In genomic region chr2:129686908-129687307, GRCm38 (mm10) we compare ENCODE assay signal across 13 mouse cellular contexts. TPM values are rescaled to one million over a fixed set of nuclear protein-coding genes. Genes with fewer than 3 reads are reported as not detected.
DNase-seq lines count a peak whose midpoint lies in the region; ATAC-seq and TF ChIP-seq lines count a peak whose summit lies in the region.
"Had no signal": no experiment of that assay in that cellular context is flagged by ENCODE, and none has a peak within 500 bp of the region (broad histone marks: within the 10 kb centered on the region; RNA-seq: fewer than 3 reads in every experiment).

No protein-coding gene starts in this region.

- no peaks in the 10 kb centered on the region for H3K36me3 ChIP-seq in forebrain, embryonic 13.5 days (ENCODE audit: poor library complexity, severe bottlenecking)
- no peaks in the 10 kb centered on the region for H3K36me3 ChIP-seq in forebrain, embryonic 11.5 days (ENCODE audit: control insufficient read depth, insufficient read depth, low read length)
- no peaks in the 10 kb centered on the region for H3K36me3 ChIP-seq in hindbrain, postnatal 0 days (ENCODE audit: insufficient read depth, low read length)
- H3K36me3 ChIP-seq in hindbrain, embryonic 12.5 days = no peaks in the 10 kb centered on the region
- no peaks in the 10 kb centered on the region for H3K36me3 ChIP-seq in limb, embryonic 10.5 days
- H3K36me3 ChIP-seq: heart, embryonic 13.5 days; liver, embryonic 13.5 days had no signal

- TF ChIP-seq CTCF in hindbrain, postnatal 0 days (IDR thresholded peaks at IDR 0.05; ENCODE audit: low read depth) = no peak

- DNase-seq in forebrain, embryonic 11.5 days (ENCODE audit: low spot score) = no peak
- peak; percentile 66 for DNase-seq in hindbrain, postnatal 0 days (ENCODE audit: low spot score)
- DNase-seq in R1 (ENCODE audit: low read depth, low spot score) = peak; percentile 7
- DNase-seq in layer of hippocampus, postnatal 10 days (ENCODE audit: low spot score in 2 of 2) = peak; percentile 59 to 71
- DNase-seq in limb, embryonic 10.5 days (ENCODE audit: low spot score) = no peak
- no peak for DNase-seq in thymus, postnatal 25 days
- DNase-seq: adrenal gland, postnatal 10 days; liver, embryonic 13.5 days had no signal

- no peaks in the 10 kb centered on the region for H3K27me3 ChIP-seq in forebrain, embryonic 13.5 days
- no peaks in the 10 kb centered on the region for H3K27me3 ChIP-seq in forebrain, embryonic 11.5 days (ENCODE audit: control insufficient read depth, insufficient read depth, low read length)
- H3K27me3 ChIP-seq in hindbrain, postnatal 0 days (ENCODE audit: insufficient read depth, low read length) = no peaks in the 10 kb centered on the region
- H3K27me3 ChIP-seq in hindbrain, embryonic 12.5 days = no peaks in the 10 kb centered on the region
- no peaks in the 10 kb centered on the region for H3K27me3 ChIP-seq in limb, embryonic 10.5 days (ENCODE audit: low read depth, poor library complexity, severe bottlenecking)

- ATAC-seq in forebrain, embryonic 13.5 days = peak; percentile 81; the same call in 1 of the 2 replicates
- ATAC-seq in forebrain, embryonic 11.5 days (replicated peaks; ENCODE audit: low FRiP score) = no peak
- ATAC-seq in hindbrain, postnatal 0 days = peak; percentile 64; the same call in 1 of the 2 replicates
- no peak for ATAC-seq in hindbrain, embryonic 12.5 days (ENCODE audit: low FRiP score)

- no peak overlapping the region for H3K27ac ChIP-seq in forebrain, embryonic 13.5 days
- H3K27ac ChIP-seq in forebrain, embryonic 11.5 days (ENCODE audit: low read depth, low read length) = no peak overlapping the region
- H3K27ac ChIP-seq in hindbrain, postnatal 0 days = no peak overlapping the region
- H3K27ac ChIP-seq in hindbrain, embryonic 12.5 days = no peak overlapping the region
- no peak overlapping the region for H3K27ac ChIP-seq in limb, embryonic 10.5 days
- H3K27ac ChIP-seq: heart, embryonic 13.5 days; liver, embryonic 13.5 days had no signal

- H3K4me1 ChIP-seq in forebrain, embryonic 13.5 days = 0 out of 2 replicates have a peak, but pooled peaks cover 5% of the 10 kb centered on the region
- no peaks in the 10 kb centered on the region for H3K4me1 ChIP-seq in forebrain, embryonic 11.5 days (replicated peaks; ENCODE audit: control insufficient read depth, insufficient read depth, low read length)
- no peaks in the 10 kb centered on the region for H3K4me1 ChIP-seq in hindbrain, postnatal 0 days (ENCODE audit: insufficient read depth, low read length)
- no peaks in the 10 kb centered on the region for H3K4me1 ChIP-seq in hindbrain, embryonic 12.5 days
- H3K4me1 ChIP-seq in limb, embryonic 10.5 days = peaks cover 7% of the 10 kb centered on the region
- H3K4me1 ChIP-seq: liver, embryonic 13.5 days had no signal

- no peak overlapping the region for H3K4me2 ChIP-seq in forebrain, embryonic 13.5 days
- H3K4me2 ChIP-seq in forebrain, embryonic 11.5 days (ENCODE audit: low read depth, low read length, severe bottlenecking) = no peak overlapping the region
- H3K4me2 ChIP-seq in hindbrain, postnatal 0 days (ENCODE audit: low read depth, low read length) = no peak overlapping the region
- H3K4me2 ChIP-seq in hindbrain, embryonic 12.5 days (replicated peaks) = no peak overlapping the region
- H3K4me2 ChIP-seq: heart, embryonic 13.5 days; liver, embryonic 13.5 days had no signal

- no peaks in the 10 kb centered on the region for H3K9me3 ChIP-seq in forebrain, embryonic 13.5 days (replicated peaks)
- no peaks in the 10 kb centered on the region for H3K9me3 ChIP-seq in forebrain, embryonic 11.5 days (ENCODE audit: control insufficient read depth, low read length)
- H3K9me3 ChIP-seq in hindbrain, postnatal 0 days (ENCODE audit: low read length) = no peaks in the 10 kb centered on the region
- no peaks in the 10 kb centered on the region for H3K9me3 ChIP-seq in hindbrain, embryonic 12.5 days (replicated peaks)
- H3K9me3 ChIP-seq in limb, embryonic 10.5 days (replicated peaks) = no peaks in the 10 kb centered on the region
- H3K9me3 ChIP-seq: heart, embryonic 13.5 days; liver, embryonic 13.5 days had no signal

- 71% methylated on average over 10 of the region's 10 CpGs for WGBS in forebrain, embryonic 13.5 days
- 83% methylated on average over 10 of the region's 10 CpGs for WGBS in forebrain, embryonic 11.5 days
- 43% methylated on average over 10 of the region's 10 CpGs for WGBS in hindbrain, postnatal 0 days
- WGBS in hindbrain, embryonic 12.5 days = 77% methylated on average over 10 of the region's 10 CpGs
- WGBS in limb, embryonic 10.5 days = 45% methylated on average over 10 of the region's 10 CpGs

- no peak overlapping the region for H3K4me3 ChIP-seq in forebrain, embryonic 13.5 days
- no peak overlapping the region for H3K4me3 ChIP-seq in forebrain, embryonic 11.5 days (ENCODE audit: low read depth, low read length)
- H3K4me3 ChIP-seq in hindbrain, postnatal 0 days (ENCODE audit: low read length) = no peak overlapping the region
- no peak overlapping the region for H3K4me3 ChIP-seq in hindbrain, embryonic 12.5 days
- H3K4me3 ChIP-seq in limb, embryonic 10.5 days = no peak overlapping the region
- H3K4me3 ChIP-seq: heart, embryonic 13.5 days; liver, embryonic 13.5 days had no signal

- no peak overlapping the region for H3K9ac ChIP-seq in forebrain, embryonic 13.5 days
- H3K9ac ChIP-seq in forebrain, embryonic 11.5 days (ENCODE audit: low read length) = no peak overlapping the region
- H3K9ac ChIP-seq in hindbrain, postnatal 0 days (replicated peaks; ENCODE audit: low read length) = no peak overlapping the region
- no peak overlapping the region for H3K9ac ChIP-seq in hindbrain, embryonic 12.5 days
- H3K9ac ChIP-seq: heart, embryonic 13.5 days; liver, embryonic 13.5 days had no signal

RNA-seq across cellular contexts. Expression of gene Pdyn, which starts 12.7 kb away (rescaled TPM):
- polyA plus RNA-seq in forebrain, embryonic 13.5 days (2015; fragmentation: Nextera tagmentation; extraction: Ambion mirVana) = 2.4 and 2.8 TPM in 2 replicates
- polyA plus RNA-seq in forebrain, embryonic 11.5 days (2014; fragmentation: Nextera tagmentation; extraction: Ambion mirVana) = 0.25 and 0.40 TPM in 2 replicates
- 6.8 and 8.2 TPM in 2 replicates for total RNA-seq in hindbrain, postnatal 0 days (2014; rRNA removed)
- polyA plus RNA-seq in hindbrain, postnatal 0 days (2015; fragmentation: Nextera tagmentation; extraction: Ambion mirVana) = 16.8 and 19.9 TPM in 2 replicates
- polyA plus RNA-seq in hindbrain, embryonic 12.5 days (2016; fragmentation: Nextera tagmentation; extraction: Ambion mirVana) = 7.5 and 10.3 TPM in 2 replicates
- total RNA-seq in layer of hippocampus, postnatal 10 days (2021) = 10 to 100 TPM; 10.3 to 12.0 TPM
- not detected in 2 replicates for polyA plus RNA-seq in limb, embryonic 10.5 days (2016; fragmentation: Nextera tagmentation; extraction: Ambion mirVana)
- polyA plus RNA-seq: heart, embryonic 13.5 days; liver, embryonic 13.5 days; spleen, adult 2 months; testis, adult 2 months had no signal

Comparison
In these comparisons a context has a peak if more than half of its experiments do, and no peak if none do; other contexts are left out.
1. ATAC-seq: peak in forebrain, embryonic 13.5 days (single experiment) and hindbrain, postnatal 0 days (single experiment); none in forebrain, embryonic 11.5 days (single experiment) and hindbrain, embryonic 12.5 days (single experiment).
2. DNase-seq: peak in hindbrain, postnatal 0 days (single experiment), R1 (single experiment) and layer of hippocampus, postnatal 10 days (2 of 2); none in forebrain, embryonic 11.5 days (single experiment), limb, embryonic 10.5 days (single experiment) and thymus, postnatal 25 days (single experiment).